Mouse (Mus musculus): ENCODE results near the gene Ccm2.

DNA sequence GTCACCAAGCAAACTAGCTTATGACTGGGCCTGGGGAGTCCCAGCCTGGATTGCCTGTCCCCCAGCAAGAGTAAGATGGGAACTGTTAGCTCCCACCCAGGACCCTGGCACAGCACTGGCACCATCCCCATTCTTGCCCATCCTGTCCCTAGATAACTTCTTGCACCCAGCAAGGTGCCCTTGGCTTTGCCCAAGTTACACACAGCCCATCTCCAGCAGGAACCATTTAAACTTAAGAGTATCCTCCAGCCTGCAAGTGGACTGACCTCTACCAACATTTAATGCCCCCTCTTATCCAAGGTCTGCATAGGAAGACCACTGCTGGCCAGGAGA is 57.9 kb downstream of the Ccm2 start:
- TF ChIP-seq CTCF (IDR thresholded peaks at IDR 0.05; ENCODE audit: control insufficient read depth, insufficient read depth, low read length) (no peak), POLR2A (IDR thresholded peaks at IDR 0.05; ENCODE audit: borderline replicate concordance, control insufficient read depth, low read depth, low read length) (no peak)
